Mouse (Mus musculus) hematopoietic stem cell, adult 5-6 weeks (primary cell): ENCODE data around the gene Capn10. TPM values are rescaled to one million over a fixed set of nuclear protein-coding genes. Genes with fewer than 3 reads are reported as not detected.
"Not testable (repeated sequence)": the region's sequence is repeated elsewhere in the genome, so short reads cannot be mapped to it uniquely, and the experiment has no call there.

Experiments
- ATAC-seq, 2 experiments: fragments of 125-278 bp in 1 of 2; replicated peaks in 1 of 2; 2 replicates each; pipeline ENCODE4 v1.8.0; 2016 to 2017; ENCODE audit warnings: inconsistent platforms in 2 of 2, mild to moderate bottlenecking in 2 of 2, moderate number of reproducible peaks in 2 of 2, low read depth in 1 of 2, moderate TSS enrichment in 1 of 2; ENCODE audit not compliant: low FRiP score in 2 of 2, poor library complexity in 2 of 2, severe bottlenecking in 2 of 2, insufficient read depth in 1 of 2, low TSS enrichment in 1 of 2
- total RNA-seq: library from RNA; stranded (forward); fragments of 172-1452, 232-1000 nt; gene quantifications from 2 replicates; pipeline ENCODE4 v1.2.3, GENCODE M21; 2017

Gene Capn10
- total RNA-seq, 1 experiment from 2014 or later, result 17.3 TPM

DNA sequence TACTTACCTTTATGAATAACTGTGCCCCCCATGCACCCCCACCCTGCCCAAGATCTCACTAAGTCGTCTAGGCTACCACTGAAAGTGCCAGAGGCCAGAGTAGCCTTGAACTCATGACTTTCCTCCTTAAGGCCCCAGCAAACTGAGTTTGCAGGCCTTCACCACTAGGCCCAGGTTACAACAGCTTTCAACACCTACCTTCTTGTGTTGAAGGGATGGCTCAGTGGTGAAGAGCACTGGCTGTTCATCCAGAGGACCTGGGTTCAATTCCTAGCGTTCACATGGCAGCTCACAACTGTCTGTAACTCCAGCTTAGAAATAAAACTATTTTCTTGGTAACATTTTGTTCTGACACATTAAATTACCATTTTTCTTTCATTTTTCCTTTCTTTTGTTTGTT is 19.5 kb downstream of the Capn10 start:
- no peak for ATAC-seq

DNA sequence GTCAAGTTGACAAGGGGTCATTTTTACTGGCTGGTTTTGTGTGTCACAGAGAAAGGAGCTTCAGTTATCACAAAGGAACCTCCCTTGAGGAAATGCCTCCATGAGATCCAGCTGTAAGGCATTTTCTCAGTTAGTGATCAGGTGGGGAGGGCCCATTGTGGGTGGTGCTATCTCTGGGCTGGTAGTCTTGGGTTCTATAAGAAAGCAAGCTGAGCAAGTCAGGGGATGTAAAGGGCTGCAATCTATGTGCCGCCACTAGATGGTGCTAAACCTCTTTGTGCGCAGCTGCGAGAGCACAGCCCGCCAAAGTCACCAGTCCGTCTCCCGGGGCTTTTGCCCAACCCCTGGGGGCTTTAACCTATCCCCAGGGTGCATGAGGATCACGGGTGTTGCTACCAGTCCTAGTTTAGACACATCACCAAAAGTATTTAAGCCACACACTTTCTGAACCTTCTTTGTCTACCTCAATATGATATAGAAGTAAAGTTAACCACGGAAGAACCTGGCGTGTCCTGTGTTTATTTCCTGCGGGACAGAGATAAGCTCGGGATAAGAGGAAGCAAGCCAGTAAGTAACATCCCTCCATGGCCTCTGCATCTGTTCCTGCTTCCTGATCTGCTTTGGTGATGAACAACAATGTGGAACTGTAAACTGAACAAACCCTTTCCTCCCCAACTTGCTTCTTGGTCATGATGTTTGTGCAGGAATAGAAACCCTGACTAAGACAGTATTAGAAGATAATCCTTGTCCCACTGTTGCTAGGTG is 22.6 kb downstream of the Capn10 start:
- not testable (repeated sequence) for ATAC-seq

DNA sequence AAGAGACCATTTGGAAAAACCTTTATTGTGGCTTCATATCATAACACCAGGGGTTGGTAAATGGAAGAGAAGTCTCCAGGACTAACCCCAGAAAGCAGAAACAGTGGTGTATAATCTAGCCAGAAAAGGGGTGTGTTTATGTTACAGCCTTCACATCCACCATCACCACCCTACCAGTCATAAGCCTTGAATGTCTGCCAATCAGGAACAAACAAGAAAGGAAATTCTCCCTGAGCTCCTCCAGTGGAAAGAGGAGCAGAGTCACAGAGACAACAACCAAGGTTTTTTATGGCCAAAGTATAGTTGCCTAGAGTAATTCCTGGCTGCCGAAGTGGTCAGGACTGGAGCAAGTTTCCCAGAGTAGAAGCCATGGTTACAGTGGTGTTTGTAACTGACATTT is 24.8 kb downstream of the Capn10 start:
- ATAC-seq, result no peak

DNA sequence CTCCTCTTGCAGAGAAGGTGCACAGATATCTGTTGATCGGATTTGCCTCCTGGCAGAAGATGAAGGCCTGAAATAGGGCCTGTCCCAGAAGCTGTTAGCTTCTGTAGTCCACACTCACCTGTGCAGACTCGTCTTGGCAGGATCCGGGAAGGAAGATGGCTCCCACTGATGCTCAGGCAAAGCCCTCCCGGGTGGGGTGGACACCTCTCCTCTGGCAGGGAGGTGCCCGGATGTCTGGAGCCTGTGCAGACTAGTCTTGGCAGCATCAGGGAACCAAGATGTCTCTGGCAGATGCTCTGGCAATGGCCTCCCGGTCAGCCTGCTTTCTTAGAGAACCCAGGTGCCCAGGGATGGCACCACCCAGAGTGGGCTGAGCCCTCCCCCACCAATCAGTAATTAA is 36.6 kb downstream of the Capn10 start:
- not testable (repeated sequence) for ATAC-seq

DNA sequence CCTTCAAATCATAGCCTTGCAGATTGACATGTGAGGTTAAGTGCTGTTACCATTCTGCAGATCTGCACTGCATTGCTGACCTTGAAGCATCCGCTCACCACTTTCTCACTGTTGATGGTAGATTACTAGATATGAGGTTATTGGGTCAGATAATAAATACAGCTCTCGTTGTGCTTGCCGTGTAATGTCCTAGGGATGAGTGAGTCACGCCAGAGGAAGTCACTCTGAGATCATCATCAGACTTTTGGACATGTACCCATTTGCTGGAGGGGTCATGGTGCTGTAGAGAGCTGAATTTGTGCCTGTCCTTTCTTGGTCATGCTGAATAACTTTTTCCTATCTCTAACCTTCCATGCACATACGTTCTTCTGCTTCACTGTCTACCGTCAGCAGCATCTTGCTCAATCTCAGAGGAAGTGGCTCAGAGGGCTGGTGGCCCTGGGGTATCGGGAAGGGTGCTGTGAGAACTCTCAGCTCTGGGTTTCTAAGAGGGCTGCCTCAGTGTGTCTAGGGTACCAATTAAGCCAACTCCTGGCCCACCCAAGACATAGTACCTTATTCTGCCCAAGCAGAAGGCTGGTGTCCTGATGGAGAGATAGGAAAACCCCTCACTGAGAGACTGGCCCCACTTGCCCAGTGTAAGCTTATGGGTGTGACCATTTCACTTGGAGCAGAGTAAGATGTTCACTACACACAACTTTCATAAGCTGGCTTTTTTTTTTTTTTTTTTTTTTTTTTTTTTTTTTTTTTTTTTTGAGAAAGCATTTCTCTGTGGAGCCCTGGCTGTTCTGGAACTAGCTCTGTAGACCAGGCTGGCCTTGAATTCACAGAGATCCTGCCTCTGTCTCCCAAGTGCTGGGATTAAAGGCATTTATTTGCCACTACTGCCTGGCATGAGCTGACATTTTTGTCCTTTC is 38.0 kb downstream of the Capn10 start:
- ATAC-seq, result peak in 1 of 2 experiments; percentile 52; a peak in 1 of 4 replicates

DNA sequence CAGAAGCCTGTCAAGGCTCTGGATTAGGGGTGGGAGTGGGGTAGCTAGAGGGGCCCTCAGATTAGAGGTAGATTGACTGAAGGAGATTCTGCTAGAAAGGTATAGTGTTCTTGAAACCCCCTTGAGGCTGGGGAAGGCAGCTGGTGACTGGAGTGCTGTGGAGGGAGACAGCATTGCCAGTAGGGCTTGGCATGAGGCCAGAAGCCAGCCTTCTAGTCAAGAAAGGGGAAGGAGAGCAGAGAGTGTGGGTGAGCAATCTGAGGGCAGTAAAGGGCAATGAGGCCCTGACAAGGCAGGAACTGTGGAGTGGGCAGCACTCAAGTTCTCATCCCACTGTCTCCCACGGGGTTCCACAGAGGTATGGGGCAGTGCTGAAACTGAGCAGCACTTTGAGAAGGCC is 38.7 kb downstream of the Capn10 start:
- ATAC-seq, result peak; percentile 98 to 100

DNA sequence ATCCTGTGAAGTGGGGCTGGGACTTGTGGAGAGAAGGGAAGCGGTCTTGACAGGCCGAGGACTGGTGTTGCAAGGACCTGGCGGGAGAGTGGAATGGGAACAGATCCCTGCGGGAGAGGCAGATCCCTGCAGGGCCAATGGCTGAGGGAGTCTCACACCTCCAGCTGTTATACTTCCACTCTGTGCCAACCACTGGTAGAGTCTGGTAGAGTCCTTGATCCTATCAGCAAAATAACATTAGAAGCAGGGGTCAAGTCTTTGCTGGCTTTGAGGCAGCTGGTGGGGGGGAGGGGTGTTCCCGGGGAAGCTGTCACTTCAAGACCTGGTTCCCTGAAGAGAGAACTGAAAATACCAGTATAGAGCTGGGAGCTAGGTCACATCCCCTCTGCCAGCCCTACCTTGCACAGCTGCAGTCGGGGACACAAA is 42.0 kb downstream of the Capn10 start:
- ATAC-seq, result no peak

DNA sequence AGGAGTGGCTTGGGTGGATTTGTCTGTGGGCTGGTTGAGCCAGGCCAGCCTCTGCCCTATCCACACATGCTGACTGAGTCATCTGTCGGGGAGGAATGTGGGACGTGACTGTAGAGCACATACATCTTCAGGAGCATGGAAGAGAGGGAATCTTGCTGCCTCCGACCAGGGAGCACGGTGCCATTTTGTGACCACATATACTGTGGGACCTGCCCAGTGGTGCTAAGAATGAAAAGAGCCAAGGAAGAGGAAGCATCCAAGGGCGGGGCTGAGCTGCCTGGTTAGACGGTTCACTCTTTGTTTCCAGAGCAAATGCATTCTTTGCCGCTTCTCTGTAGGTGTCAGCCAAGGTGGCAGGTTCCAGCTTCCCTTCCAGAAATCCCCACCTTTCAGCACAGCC is 44.5 kb downstream of the Capn10 start:
- ATAC-seq, result no peak

DNA sequence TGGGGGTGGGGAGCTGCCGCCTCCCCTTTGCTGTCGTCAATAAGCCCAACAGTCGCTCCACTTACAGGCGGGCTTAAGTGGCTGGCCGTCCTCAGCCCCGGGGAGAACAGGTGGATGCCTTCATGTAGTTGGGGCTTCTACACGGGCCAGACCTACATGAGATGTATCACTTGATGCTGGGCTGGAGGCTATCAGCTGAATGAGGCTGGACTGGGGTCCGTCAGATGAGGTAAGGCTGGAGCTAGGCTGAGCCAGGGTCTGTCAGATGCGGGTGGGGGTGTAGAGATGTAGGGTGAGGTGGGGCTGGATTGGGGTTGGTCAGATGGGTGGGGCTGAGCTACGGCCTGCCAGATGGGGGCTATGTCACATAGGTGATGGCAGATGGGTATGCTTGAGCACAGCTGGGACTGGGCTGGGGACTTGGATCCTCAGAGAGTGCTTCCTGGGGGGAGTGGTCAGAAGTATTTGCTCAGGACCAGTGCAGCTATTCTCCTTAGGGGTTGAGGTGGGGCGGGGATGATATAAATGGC is 45.0 kb downstream of the Capn10 start:
- no peak for ATAC-seq

DNA sequence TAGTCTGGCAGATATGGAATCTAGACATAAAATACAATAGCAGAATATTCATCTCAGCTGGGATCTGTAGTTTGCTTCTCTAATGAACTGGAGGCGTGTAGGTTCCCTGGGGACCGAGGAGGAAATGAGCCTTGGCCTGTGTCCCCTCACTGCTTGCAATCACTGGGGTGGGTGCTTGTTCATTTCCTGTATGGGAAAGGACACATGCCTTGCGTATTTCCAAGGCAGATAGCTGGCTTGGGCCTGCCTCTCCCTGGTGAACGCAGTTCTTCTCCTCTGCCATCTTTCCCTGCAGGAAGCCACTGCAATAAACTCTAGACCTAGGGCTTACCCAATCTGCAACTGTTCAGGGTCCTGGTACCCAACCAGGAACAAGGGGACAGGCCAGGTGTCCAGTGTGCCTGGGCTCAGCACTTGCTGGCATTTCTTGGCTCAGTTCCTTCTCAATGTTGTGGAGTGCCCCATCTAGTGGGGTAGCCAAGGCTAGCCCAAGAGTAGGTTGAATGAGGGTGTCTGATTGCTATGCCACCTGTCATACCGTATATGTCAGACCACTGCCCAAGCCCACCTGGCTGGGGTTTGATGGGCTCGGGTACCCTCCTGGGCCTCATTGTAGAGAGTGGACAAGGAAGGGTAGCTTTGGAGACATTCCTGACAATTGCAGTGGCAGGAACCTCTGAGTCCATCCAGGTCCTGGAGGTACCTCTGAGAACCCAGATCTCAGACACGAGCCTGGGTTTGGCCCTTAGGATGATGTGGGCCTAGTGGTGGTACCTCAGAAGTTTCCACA is 47.1 kb downstream of the Capn10 start:
- no peak for ATAC-seq

DNA sequence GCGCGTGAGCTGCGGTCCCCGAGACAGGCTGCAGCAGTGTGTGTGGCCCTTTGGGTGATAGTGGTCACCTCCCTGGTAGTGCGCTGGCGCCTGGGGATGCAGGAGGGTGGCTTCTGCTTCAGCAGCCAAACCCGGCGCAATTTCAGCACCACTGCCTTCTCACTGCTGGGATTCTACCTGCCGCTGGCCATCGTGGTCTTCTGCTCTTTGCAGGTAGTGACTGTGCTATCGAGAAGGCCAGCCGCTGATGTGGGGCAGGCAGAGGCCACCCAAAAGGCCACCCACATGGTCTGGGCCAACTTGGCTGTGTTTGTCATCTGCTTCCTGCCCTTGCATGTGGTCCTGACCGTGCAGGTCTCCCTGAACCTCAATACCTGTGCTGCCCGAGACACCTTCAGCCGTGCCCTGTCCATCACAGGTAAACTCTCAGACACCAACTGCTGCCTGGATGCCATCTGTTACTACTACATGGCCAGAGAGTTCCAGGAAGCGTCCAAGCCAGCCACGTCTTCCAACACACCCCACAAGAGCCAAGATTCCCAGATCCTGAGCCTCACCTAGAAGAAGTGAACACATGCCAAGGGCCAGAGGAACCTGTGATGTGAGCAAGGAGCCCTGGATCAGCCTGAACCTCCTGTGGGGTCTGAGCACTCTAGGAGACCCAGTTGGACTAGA is 48.9 kb downstream of the Capn10 start:
- no peak for ATAC-seq

DNA sequence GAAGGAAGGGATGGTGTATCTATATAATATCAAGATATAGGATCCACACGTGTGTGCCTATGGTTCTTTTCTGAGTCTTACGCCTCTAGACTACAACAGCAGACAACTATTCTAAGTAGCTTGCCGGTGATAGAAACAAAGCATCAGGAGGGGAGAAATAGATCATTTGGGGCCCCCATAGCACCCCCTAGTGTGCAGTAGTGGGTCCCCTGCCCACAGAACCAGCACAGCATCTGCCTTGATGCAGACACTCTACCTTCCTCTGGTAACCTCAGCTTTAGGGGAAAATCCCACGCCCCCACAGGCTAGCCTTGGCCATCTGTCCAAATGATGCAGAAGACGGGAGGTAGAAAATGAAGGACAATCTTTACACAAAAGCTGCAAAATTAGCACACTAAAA is 50.8 kb downstream of the Capn10 start:
- ATAC-seq, result no peak

DNA sequence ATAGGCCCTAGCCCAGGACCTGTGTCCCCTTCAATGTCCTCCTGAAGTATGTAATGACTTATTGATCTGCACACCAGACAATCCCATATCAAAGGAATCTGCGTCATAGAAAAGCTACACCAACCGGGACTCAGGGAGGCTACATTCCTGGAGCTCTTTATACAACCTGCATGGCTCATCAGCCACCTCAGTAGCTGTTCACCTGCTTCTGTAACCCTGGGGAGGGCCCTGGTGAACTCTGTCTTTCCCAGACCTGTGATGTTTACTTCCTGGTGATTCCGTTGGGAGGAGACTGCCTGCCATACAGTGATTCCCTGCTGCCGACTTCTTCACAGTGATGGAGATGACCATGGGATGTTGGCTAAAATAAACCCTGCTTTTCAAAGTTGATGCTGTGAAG is 54.7 kb downstream of the Capn10 start:
- no peak for ATAC-seq

DNA sequence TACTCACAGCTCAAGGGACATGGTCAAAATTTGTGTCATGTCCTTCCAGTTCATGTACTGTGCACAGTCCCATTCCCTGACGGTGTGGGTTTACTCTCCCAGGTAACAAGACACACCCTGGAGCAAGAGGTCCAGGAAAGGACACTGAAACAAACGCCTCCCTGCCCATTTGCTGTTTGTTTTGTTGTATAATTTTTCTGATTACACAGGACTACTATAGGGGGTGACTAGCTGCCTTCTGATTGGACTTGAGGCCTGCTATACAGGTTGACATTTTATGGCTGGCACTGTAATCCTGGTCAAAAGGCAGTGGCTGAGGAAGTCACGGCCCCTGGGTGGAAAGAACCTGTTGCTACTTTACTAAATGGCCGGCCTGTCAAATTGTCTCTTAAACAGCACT is 55.7 kb downstream of the Capn10 start:
- ATAC-seq, result no peak

DNA sequence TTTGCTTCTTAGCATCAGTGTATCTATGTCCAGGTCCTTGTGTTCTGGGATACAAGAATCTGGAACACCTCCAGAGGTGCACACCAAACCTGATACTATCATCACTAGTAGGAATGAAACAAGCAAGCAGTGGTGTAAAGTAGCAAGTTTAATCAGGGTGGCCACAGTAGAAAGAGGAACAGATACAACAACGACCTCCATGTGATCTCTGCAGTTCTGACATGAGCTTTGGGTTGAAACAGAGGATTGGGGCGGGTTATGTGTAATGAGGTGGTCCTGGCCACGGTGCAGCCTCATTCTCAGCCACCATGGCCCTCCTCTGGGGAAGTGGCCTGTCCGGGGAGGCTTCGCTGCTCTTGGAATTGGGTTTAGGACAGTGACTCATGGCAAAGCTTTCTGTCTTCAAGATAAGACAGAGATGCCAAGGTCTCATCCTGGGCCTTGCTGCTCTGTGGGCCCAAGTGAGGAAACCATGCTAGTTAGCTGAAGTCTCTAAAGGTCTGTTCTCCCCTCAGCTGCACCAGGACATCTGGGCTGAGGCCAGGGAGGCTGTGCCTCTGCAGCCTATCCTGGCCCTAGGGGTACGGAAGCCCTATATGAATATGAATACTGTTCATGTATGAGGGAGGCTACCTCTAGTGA is 58.2 kb downstream of the Capn10 start:
- no peak for ATAC-seq

DNA sequence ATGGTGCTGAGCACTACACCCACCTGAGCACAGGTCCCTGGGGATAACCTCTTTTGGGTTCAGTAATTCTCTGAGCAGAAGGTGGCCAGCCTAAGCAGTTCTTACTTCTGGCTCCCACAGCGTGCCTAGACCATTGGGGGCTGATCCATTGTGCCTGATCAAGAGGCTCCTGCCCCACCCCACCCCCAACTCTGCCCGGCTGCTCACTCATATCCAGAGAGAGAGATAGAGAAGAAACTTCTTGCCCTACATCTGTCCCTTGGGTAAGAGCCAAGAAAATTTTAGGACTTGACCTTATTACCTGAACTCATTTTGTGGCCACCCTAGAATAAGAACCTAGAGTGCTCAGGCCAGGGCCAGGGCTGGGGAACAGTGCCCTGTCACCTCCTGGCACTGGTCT is 58.7 kb downstream of the Capn10 start:
- no peak for ATAC-seq
